Mouse (Mus musculus) small intestine, adult 2 months (tissue): Measurements from ENCODE around the gene Arhgap22.

Experiments
- CTCF ChIP-seq: fragments of 200-500 bp; IDR thresholded peaks from 2 replicates; pipeline ENCODE4 v1.5.1; 2012; ENCODE audit warnings: low read depth, mild to moderate bottlenecking, control low read depth, inconsistent platforms, low read length, moderate library complexity, mixed read lengths; ENCODE audit not compliant: insufficient replicate concordance, insufficient read length; ENCODE audit errors: extremely low read depth
- POLR2A ChIP-seq: fragments of 200-500 bp; IDR thresholded peaks from 2 replicates; pipeline ENCODE4 v1.6.1; 2012; ENCODE audit warnings: low read depth, mild to moderate bottlenecking, control low read depth, inconsistent platforms, low read length, moderate library complexity

DNA sequence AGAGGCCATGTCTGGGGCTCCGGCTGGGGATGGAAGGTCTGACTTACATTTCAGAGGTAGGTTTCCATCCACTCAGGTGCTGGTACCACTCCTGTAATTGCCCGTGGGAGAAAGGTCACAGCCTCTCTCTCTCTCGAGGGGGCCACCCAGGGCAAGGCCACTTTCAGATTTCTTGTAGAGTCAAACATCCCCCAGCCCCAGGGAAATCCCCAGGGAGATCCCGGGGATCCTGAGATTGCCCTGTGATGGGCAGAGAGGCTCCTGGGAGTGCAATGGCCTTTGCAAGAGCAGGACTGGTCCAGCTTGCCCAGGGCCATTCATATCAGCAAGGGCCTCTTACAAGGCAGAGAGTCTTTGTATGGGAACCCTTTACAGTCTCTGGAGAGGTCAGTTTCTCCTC is 120.6 kb downstream of the Arhgap22 start:
- no peak for TF ChIP-seq CTCF
- TF ChIP-seq POLR2A: no peak
